Mouse (Mus musculus) G1E-ER4 (cell line): ENCODE measurements around the gene Olfr653. TPM values are rescaled to one million over a fixed set of nuclear protein-coding genes. Genes with fewer than 3 reads are reported as not detected.

Experiments
- GATA1 ChIP-seq: IDR thresholded peaks from one replicate; pipeline ENCODE4 v1.8.0; 2012; ENCODE audit warnings: low read length, inconsistent platforms
- polyA plus RNA-seq: library from polyadenylated mRNA; stranded (reverse); fragments of >175 nt; gene quantifications from 2 replicates; pipeline ENCODE4 v1.2.3, GENCODE M21; 2012

Olfr653 gene
- not detected in 2 replicates for polyA plus RNA-seq

DNA sequence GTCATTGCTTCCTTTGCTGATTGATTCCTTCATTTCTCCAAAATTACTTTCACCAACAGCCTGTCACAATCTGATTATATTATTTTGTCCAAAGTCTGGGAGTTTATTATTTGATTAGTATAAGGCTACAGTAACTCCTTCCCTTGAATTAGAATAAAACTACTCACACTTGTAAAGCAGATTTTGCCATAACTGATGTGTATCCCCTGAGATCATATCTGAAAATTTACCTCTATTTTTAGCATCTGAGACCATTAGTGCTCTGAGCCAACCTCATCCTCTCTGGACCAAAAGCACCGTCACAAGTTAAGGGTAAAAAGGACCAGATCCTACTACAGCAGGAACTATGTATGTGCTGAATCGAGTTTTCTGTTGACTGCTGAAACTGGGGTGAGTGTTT, at the start of gene Olfr653:
Olfr653 (plus strand) TSS at position 301 of the 400 bp plus-strand sequence.
- TF ChIP-seq GATA1 = no peak

- no peak for TF ChIP-seq GATA1
Measured at GRCm38 (mm10) chr7:104549833-104550232, 27.3 kb upstream of the Olfr653 start, which contains the start of gene Olfr651. Olfr651 (plus strand) TSS chr7:104550133.

GRCm38 (mm10) chr7:104552700-104553099, 24.4 kb upstream of the Olfr653 start:
- TF ChIP-seq GATA1 = no peak

DNA sequence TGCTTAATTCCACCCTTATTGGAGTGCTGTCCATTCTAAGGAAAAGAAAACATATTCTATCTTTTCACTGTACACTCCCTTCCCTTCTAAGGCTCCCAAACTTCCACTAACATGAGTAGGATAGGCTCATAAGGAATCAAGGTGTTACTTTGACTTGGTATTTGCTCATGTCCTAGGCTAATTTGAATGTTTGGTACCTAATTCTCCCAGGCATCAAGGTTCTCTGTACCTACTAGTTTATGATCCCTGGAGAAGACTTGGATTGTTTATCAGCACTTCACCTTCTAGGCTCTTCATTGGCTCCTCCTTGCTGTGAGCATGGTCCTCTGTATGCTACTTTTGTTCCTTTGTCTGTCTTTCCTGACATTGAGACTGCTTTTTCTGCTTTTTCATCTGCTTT, 16.5 kb upstream of the Olfr653 start, which contains the start of gene Olfr652:
Olfr652 (plus strand) TSS at position 301 of the 400 bp plus-strand sequence.
- no peak for TF ChIP-seq GATA1

GRCm38 (mm10) chr7:104580846-104581245, 3.7 kb downstream of the Olfr653 start:
- TF ChIP-seq GATA1 = no peak

- TF ChIP-seq GATA1 = no peak
Measured at GRCm38 (mm10) chr7:104581429-104581828, 4.3 kb downstream of the Olfr653 start.

- TF ChIP-seq GATA1 = no peak
Measured at GRCm38 (mm10) chr7:104586725-104587124, 9.6 kb downstream of the Olfr653 start, which contains the start of gene Olfr654. Olfr654 (plus strand) TSS chr7:104587025.

DNA sequence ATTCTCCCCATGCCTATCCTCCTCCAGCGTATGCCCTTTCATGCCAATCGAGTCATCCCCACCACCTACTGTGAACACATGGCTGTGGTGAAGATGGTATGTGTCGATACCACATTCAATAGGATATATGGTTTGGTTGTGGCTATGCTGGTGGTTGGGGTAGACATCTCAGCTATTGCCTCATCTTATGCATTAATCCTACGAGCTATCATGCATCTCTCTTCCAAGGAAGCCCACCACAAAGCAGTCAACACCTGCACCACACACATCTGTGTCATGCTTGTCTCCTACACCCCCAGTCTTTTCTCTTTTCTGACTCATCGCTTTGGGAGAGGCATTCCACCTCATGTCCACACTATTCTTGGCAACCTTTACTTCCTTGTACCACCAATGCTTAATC, 11.2 kb downstream of the Olfr653 start:
- TF ChIP-seq GATA1 = no peak

GRCm38 (mm10) chr7:104601679-104602078, 24.6 kb downstream of the Olfr653 start, which contains the start of gene Olfr655:
Olfr655 (minus strand) TSS chr7:104601779.
- TF ChIP-seq GATA1 = no peak

- TF ChIP-seq GATA1 = no peak
Measured at GRCm38 (mm10) chr7:104603173-104603572, 26.1 kb downstream of the Olfr653 start.

DNA sequence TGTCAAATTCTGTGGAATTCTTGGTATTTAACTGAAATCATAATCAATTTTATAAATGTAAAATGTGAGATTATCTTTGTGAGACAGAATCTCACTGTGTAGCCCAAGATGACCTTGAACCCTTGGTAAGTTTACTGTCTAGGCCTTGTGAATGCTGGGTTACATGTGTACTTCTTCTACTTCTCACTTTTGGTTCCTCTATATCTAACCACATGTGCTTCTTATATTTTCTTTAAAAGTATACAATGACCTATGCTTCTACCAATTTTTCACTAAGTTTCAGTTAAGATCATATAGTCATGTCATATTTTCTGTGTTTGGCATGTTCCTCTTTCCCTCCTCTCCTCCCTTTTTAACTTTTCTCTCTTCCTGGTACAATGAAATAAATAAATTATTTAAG, 27.6 kb downstream of the Olfr653 start:
- TF ChIP-seq GATA1 = no peak

DNA sequence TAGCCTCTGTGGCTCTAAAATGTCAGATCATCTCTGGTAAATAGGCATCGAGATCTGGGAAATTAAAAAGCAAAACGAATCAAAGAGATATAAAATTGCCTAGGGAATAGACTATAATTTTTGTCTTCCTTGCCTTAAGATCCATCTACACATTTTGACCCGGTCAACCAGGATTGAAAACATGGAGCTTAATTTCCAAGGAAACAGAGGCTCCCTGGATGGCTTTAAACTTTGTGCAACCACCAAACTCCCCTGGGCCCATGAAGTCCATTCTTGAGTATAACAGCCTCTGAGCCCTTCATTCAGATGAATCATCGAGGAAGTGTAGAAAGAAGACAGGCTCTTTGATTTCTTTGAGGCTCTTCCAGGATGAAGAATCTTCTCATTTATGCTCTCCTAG, 36.5 kb downstream of the Olfr653 start, which contains the start of gene Olfr656:
Olfr656 (plus strand) TSS at position 301 of the 400 bp plus-strand sequence.
- TF ChIP-seq GATA1 = no peak

GRCm38 (mm10) chr7:104624494-104624893, 47.4 kb downstream of the Olfr653 start, which contains the start of gene Olfr657:
Olfr657 (plus strand) TSS chr7:104624794.
- TF ChIP-seq GATA1 = no peak

Other genes with a start within 250 kb of the Olfr653 start
- gene Trim34b, start 247.8 kb upstream of the Olfr653 start, polyA plus RNA-seq = 0.09 and 0.14 TPM in 2 replicates
- 1.2 and 1.5 TPM in 2 replicates for gene Trim12c, start 224.0 kb upstream of the Olfr653 start, polyA plus RNA-seq
- not detected in 2 replicates for gene Trim30b, start 207.4 kb upstream of the Olfr653 start, polyA plus RNA-seq
- gene Trim30c, start 176.5 kb upstream of the Olfr653 start, polyA plus RNA-seq = not detected in 2 replicates
- gene Trim30a, start 112.1 kb upstream of the Olfr653 start, polyA plus RNA-seq = not detected in 2 replicates
- not detected in 2 replicates for gene Trim30d, start 69.5 kb upstream of the Olfr653 start, polyA plus RNA-seq
- not detected in 2 replicates for gene Olfr651, start 27.2 kb upstream of the Olfr653 start, polyA plus RNA-seq
- gene Olfr652, start 16.4 kb upstream of the Olfr653 start, polyA plus RNA-seq = not detected in 2 replicates
- not detected in 2 replicates for gene Olfr654, start 9.7 kb downstream of the Olfr653 start, polyA plus RNA-seq
- not detected in 2 replicates for gene Olfr655, start 24.5 kb downstream of the Olfr653 start, polyA plus RNA-seq
- gene Olfr656, start 36.6 kb downstream of the Olfr653 start, polyA plus RNA-seq = not detected in 2 replicates
- gene Olfr657, start 47.5 kb downstream of the Olfr653 start, polyA plus RNA-seq = not detected in 2 replicates
- not detected in 2 replicates for gene Olfr658, start 70.0 kb downstream of the Olfr653 start, polyA plus RNA-seq
- not detected in 2 replicates for gene Olfr659, start 89.4 kb downstream of the Olfr653 start, polyA plus RNA-seq
- not detected in 2 replicates for gene Olfr661, start 109.2 kb downstream of the Olfr653 start, polyA plus RNA-seq
- not detected in 2 replicates for gene Usp17le, start 200.2 kb downstream of the Olfr653 start, polyA plus RNA-seq